Mouse (Mus musculus) mature B cell (primary cell): ENCODE measurements around the gene Dgkb.

ENCODE experiments used
- in situ Hi-C: fragments of 300-500 bp; cut with MboI; formaldehyde crosslinking; loops from 2 replicates; pipeline ENCODE4 v1.14.3; 2019

Dgkb gene

DNA sequence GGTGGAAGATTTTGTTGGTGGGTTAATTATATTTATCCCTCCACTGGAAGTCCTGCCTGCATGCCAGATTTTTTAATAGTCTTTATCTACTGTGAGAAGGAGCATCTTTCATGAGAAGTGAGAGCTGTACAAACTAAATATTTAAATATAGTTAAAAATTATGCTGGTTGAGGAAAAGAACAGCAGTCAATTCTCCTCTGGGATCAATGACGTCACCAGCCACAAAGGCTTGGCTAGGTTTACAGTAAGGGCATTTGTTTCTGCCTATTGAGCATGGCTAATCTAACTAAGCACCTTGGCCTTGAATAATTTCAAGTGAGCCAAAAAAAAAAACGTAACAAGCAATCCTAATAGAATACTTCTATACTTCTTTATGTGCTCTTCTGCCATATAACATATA, 554.1 kb downstream of the Dgkb start:
- in situ Hi-C loops: no loop called here

GRCm38 (mm10) chr12:38374159-38374558, 556.6 kb downstream of the Dgkb start:
- in situ Hi-C loops: no loop called here

GRCm38 (mm10) chr12:38385942-38386341, 568.4 kb downstream of the Dgkb start:
- in situ Hi-C loops: no loop called here

DNA sequence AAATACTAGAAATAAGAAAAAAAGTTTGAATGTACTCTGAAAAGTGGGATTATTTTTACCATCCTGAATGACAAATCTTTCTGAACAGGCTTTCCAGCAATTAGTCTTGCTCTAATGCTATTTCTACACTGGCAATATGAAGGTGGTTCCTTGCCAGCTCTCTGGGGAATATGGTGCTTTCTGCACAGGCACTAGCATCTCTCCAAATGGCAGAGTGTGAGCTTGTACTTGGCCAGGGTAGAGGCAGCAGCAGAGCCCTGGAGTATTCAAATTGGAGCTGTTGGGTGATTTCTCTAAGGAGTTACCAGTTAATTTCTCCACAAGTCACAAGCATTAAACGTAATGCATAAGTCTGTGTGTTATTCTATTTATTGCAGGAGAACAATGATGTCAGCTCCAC, 569.5 kb downstream of the Dgkb start:
- in situ Hi-C loops: no loop called here

- in situ Hi-C loops: no loop called here
These were observed 570.1 kb downstream of the Dgkb start for GRCm38 (mm10) chr12:38387654-38388053.

DNA sequence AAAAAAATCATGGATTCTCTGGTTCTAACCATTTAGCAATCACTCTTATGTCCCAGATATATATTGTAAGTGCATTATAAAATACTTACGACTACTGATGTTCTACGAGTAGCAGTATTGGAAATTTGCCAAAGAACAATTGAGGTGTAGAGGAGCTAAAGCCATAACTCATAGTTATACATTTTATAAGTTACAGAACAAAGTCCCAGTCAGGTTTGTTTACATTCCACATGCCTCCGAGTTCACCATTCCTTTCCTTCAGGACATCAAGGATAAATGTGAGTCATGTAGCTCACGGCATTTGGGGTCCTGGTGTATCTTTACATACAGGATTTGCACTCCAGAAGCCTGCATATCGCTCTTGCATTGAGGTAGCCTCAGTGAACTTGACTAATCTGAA, 570.7 kb downstream of the Dgkb start:
- in situ Hi-C loops: no loop called here

DNA sequence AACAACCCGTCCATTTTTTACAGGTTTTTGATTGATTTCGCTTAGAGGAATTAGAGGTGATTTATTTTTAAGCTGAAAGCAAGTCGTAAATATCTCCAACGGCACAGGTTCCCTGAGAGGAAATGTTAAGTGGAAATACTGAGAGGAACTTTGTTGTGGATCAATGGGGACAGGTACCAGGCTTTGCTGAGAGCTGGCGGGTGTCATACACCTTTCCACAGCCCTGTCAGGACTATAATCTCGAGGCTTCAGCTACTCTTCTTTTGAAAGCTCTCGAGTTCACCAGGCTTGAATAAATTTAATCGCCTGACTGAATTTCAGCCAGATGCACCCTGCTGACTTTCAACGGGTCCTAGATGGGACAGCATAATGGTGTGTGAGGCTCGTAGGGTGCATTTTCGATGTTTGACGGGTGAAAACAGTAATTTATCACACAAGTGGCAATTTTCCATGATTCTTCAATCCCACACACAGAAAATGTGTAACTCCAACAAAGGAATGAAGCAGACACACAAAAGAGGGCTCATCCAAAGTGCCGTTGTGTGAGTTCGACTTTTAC, 580.3 kb downstream of the Dgkb start:
- in situ Hi-C loops: no loop called here

DNA sequence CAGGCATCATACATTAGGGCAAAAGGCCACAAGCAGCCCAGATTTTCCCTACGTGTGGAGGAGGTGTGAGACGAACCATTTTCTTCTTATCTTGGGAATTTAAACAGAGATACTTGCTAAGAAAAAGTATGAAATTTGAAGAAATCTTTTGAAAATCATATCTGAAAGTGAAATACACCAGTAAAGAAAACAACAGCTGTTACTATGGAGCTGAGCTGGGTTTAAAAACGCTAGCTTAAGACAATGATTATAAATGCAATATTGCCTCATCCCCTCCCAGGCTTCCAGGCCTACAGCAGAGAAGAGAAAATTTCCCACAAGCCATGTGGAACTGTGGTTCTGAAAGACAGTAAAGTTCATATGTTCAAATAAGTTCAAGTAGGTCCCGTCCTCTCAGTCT, 582.6 kb downstream of the Dgkb start:
- in situ Hi-C loops: no loop called here

DNA sequence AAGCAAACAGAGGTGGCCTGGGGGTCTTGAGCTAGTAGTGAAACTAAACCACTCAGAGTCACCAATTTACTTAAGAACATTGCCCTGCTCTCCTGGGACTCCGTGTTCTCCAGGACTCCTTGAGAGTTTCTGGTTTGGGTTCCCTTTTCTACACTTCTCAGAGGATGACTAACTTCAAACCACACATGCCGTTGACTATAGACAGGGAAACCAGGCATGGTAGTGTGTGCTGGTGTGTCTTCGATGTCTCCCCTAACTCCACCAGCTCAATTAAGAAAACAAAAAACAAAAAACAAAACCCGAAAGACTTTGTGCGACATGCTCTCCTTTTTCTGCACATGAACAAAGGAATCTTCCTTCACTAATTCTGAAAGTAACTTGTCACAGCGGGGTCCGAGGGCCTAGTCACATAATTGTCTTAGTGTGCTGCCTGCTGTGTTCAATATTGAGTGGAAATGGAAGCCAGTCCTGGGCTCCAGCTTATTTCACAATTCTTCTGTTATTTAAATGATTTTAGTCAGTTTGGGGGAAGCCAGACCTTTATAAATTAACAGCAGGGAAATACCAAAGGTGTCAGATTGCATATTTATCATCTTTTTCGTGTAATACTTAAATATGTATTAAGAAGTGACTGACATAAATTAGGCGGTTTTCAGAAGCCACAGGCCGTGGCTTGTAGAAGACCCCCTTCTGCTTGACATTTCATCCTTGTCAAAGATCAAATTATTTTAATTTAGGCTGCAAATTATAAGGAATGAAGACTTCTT, 618.0 kb downstream of the Dgkb start:
- in situ Hi-C loops: no loop called here

GRCm38 (mm10) chr12:38436131-38436436, 618.6 kb downstream of the Dgkb start:
- in situ Hi-C loops: no loop called here

DNA sequence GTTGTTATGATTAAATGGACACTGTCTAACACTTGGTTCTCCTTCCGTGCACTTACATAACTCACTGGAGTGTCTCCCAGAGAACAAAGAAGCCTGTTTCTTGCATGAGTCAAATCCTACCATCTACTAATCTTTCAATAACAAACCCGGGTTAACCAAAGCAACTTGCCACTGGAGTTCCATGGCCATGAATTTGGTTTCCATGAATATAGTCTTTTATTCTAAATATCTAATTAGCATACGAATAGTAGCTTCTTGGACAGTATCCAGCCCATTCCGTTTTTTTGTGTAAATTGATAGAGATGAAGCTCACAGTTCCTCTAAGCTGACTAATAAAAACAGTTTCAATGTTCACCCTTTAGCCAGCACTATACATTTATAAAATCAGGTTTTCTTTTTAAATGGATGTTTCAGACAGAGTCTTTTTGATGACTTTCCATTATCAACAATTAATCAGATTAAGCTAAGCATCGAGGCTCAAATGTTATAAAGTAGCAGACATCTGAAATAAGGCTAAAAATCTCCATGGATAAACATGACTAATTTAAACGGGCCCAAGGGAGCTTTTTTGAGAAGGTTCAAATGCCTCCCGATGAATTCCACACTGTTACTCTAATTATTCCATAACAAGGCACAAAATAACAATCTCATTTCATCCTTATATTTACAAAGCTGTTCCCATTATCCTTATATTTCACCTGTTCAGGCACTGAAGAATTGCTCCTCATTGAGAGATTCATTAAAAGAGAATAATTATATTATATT, 633.0 kb downstream of the Dgkb start:
- in situ Hi-C loops: no loop called here

- in situ Hi-C loops: no loop called here
These were observed 634.2 kb downstream of the Dgkb start for GRCm38 (mm10) chr12:38451677-38452076.

GRCm38 (mm10) chr12:38468191-38468590, 650.7 kb downstream of the Dgkb start:
- in situ Hi-C loops: no loop called here

DNA sequence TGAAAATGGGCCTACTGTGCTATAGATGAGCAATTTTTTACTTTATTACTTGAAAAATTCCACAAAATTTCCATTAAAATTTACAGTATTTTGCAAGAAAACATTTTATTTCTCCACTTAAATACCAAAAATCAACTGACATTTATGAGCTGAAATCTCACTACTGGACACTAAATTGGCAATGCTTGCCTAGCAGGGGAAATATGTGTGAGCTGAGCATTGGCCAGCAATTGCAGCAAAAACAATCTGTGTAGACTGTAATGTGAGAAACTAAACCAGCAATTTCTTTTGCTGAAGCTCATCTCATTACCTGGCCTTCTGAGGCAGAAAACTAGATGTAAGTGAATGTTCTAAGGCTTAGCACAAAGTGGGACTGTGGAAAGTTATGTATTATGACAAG, 651.1 kb downstream of the Dgkb start:
- in situ Hi-C loops: no loop called here

GRCm38 (mm10) chr12:38497229-38497628, 679.7 kb downstream of the Dgkb start:
- in situ Hi-C loops: no loop called here

- in situ Hi-C loops: no loop called here
These were observed 683.4 kb downstream of the Dgkb start for GRCm38 (mm10) chr12:38500931-38501330.

- in situ Hi-C loops: no loop called here
These were observed 690.7 kb downstream of the Dgkb start for GRCm38 (mm10) chr12:38508195-38508594.

DNA sequence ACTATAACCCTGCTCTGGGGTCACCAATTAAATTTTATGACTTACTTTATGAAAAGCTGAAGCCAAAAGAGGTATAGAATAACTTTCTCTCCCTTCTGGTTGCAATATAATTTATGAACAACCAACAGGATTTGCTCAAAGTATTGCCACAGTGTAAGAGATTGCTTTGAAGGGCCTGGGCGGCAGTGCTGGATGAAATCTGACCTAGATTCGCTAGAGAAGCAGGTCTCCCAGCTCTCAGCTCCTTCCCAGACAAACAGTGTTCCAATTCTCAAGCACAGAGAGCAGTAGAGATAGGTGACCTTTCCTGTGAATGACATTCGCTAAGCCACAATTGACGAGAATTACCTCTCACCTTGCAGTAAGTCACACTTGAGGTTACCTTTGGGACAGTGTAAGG, 727.9 kb downstream of the Dgkb start:
- in situ Hi-C loops: no loop called here

GRCm38 (mm10) chr12:38577141-38577540, 759.6 kb downstream of the Dgkb start:
- in situ Hi-C loops: no loop called here

DNA sequence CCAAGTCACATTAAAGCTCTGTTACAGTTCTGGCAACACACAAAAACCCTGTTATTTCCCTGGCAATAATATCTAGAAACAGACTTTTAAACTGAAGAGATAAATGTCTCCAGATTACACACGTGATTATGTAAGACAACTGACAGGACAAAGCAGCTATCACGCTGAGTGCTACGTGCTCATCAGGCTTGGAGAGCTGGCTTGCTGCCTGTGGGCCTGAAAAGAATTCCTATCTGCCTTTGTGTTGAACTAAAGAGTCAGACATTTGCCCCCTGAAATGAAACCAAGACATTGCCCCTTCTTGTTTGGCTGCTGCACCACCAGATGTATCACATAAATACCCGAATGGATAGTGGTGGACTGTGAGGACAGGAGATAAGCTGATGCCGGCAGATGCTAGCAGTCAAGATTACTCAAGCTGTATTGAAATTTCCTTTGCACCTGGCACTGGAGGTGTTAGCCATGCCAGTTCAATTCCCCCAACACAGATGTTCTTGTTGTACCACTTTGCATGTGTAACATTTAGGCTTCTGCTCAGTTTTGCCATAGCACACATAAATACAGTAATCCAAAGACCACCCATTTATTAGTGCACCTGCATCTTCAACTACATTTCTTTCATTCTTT, 761.8 kb downstream of the Dgkb start:
- in situ Hi-C loops: no loop called here

- in situ Hi-C loops: no loop called here
These were observed 768.9 kb downstream of the Dgkb start for GRCm38 (mm10) chr12:38586368-38586865.

DNA sequence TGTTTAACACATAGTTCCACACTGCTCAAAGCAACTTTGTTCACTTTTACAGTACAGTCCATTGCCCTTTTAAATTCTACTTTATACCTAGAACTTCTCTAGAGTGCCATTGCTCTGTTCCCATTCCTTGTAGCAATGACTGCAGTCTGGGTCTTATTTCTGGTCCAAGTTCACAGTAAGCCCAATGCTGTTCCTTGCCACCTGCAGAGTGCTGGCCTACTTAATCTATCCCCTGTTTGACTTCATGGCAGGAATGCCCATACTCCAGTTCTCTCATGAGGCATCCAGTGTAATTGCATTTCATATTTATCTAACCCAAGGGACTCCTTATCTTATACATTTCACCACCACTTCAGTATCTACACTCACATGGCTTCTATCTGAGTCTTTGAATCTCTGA, 772.4 kb downstream of the Dgkb start:
- in situ Hi-C loops: no loop called here

GRCm38 (mm10) chr12:38593653-38594052, 776.1 kb downstream of the Dgkb start:
- in situ Hi-C loops: no loop called here
